Mouse (Mus musculus) myocyte (in vitro differentiated cells): ENCODE measurements around the gene Spsb2. TPM values are rescaled to one million over a fixed set of nuclear protein-coding genes. Genes with fewer than 3 reads are reported as not detected.

ENCODE experiments used
- H3K27me3 ChIP-seq: one replicate; pipeline ENCODE4 v1.6.1; 2011; ENCODE audit not compliant: control insufficient read depth, insufficient read depth, insufficient read length
- H3K36me3 ChIP-seq: one replicate; pipeline ENCODE4 v1.6.1; 2011; ENCODE audit not compliant: control insufficient read depth, insufficient read depth
- H3K4me2 ChIP-seq: one replicate; pipeline ENCODE4 v1.6.1; 2011; ENCODE audit warnings: low read depth, control low read depth
- H3K4me3 ChIP-seq: one replicate; pipeline ENCODE4 v1.5.1; 2011; ENCODE audit warnings: mild to moderate bottlenecking, control low read depth, moderate library complexity
- H3K79me2 ChIP-seq: one replicate; pipeline ENCODE4 v1.6.1; 2011; ENCODE audit not compliant: control insufficient read depth, insufficient read depth
- H3ac ChIP-seq: one replicate; pipeline ENCODE4 v1.6.1; 2011; ENCODE audit not compliant: control insufficient read depth, insufficient read length
- CEBPB ChIP-seq: IDR thresholded peaks from 2 replicates; pipeline ENCODE4 v1.6.1; 2011; ENCODE audit warnings: mild to moderate bottlenecking, moderate library complexity; ENCODE audit not compliant: poor library complexity, insufficient read depth, severe bottlenecking
- E2F4 ChIP-seq: IDR thresholded peaks from one replicate; pipeline ENCODE4 v1.6.1; 2011; ENCODE audit warnings: mild to moderate bottlenecking, control low read depth, moderate library complexity; ENCODE audit not compliant: insufficient read depth
- MAX ChIP-seq: IDR thresholded peaks from one replicate; pipeline ENCODE4 v1.6.1; 2011; ENCODE audit warnings: low read depth, mild to moderate bottlenecking, control low read depth
- MYOD1 ChIP-seq, 3 experiments: IDR thresholded peaks; one replicate each; pipeline ENCODE4 v1.6.1; 2011; ENCODE audit warnings: control low read depth in 2 of 3, low read depth in 2 of 3, mild to moderate bottlenecking in 2 of 3, moderate library complexity in 1 of 3; ENCODE audit not compliant: insufficient read length in 2 of 3, control insufficient read depth in 1 of 3
- MYOG ChIP-seq, 3 experiments: IDR thresholded peaks; one replicate each; pipeline ENCODE4 v1.6.1; 2011; ENCODE audit warnings: control low read depth in 2 of 3, low read depth in 2 of 3, mild to moderate bottlenecking in 2 of 3; ENCODE audit not compliant: insufficient read length in 2 of 3, control insufficient read depth in 1 of 3, insufficient read depth in 1 of 3
- POLR2A ChIP-seq: IDR thresholded peaks from one replicate; pipeline ENCODE4 v1.6.1; 2011; ENCODE audit warnings: low read depth, mild to moderate bottlenecking, control low read depth, moderate library complexity; ENCODE audit not compliant: insufficient read length
- POLR2AphosphoS2 ChIP-seq: IDR thresholded peaks from one replicate; pipeline ENCODE4 v1.6.1; 2011; ENCODE audit warnings: low read depth, control low read depth; ENCODE audit not compliant: insufficient read length
- REST ChIP-seq: IDR thresholded peaks from one replicate; pipeline ENCODE4 v1.6.1; 2011; ENCODE audit warnings: mild to moderate bottlenecking, control low read depth, moderate library complexity; ENCODE audit not compliant: insufficient read depth, insufficient read length
- SRF ChIP-seq: IDR thresholded peaks from one replicate; pipeline ENCODE4 v1.6.1; 2011; ENCODE audit warnings: low read depth; ENCODE audit not compliant: control insufficient read depth, insufficient read length
- TCF12 ChIP-seq: IDR thresholded peaks from one replicate; pipeline ENCODE4 v1.6.1; 2011; ENCODE audit warnings: mild to moderate bottlenecking, control low read depth; ENCODE audit not compliant: poor library complexity, insufficient read depth, severe bottlenecking
- TCF3 ChIP-seq: IDR thresholded peaks from one replicate; pipeline ENCODE4 v1.6.1; 2011; ENCODE audit warnings: low read depth, control low read depth; ENCODE audit not compliant: insufficient read length
- USF1 ChIP-seq: IDR thresholded peaks from one replicate; pipeline ENCODE4 v1.6.1; 2011; ENCODE audit warnings: low read depth, mild to moderate bottlenecking, control low read depth, moderate library complexity
- polyA plus RNA-seq: library from polyadenylated mRNA; unstranded; fragments of >200 nt; fragmentation: generic; extraction: Trizol; gene quantifications from one replicate; pipeline ENCODE4 v1.2.1, GENCODE M21; 2012; ENCODE audit warnings: missing spikeins

Gene Spsb2
- polyA plus RNA-seq, 1 experiment: 41.2 TPM

DNA sequence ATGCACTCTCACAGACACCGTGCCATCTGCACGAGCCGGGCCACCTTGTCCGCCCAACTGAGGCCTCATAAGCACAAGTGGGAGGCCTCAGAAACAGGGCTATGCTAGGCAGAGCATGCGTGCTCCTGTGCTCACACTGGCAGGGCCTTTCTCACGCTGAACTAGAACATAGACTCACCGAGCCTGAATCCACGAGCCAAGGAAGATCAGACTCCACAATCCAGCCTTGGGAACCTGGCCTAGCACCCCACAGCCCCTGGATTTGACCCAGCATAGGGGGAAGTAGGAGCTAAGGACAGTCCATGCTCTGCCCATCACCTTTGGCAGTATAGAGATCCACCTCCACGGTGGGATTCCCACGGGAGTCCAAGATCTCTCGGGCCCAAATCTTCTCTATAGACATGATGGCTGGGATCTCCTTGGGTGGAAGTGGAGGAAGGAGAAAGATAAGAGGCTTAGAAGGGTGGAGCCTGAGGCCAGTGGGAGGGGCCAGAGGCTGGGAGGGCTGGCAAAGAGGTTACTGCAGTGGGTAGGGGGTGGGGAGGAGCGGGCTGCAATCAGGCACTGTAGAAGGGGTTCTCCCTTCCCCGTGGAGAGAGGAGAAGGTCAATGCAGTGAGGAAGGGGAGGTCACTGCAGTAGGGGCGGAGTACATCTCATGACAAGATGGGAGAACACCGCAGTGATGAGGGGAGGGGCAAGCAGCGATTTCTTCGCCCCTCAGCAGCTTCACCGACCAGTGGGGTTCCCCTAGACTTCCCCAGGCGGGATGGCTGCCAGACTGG is 40.3 kb upstream of the Spsb2 start:
- H3K36me3 ChIP-seq: no peaks in the 10 kb centered on the region
- no peaks in the 10 kb centered on the region for H3K27me3 ChIP-seq
- TF ChIP-seq REST: no peak
- no peak for TF ChIP-seq CEBPB
- no peak for TF ChIP-seq MAX
- TF ChIP-seq MYOD1 (IDR thresholded peaks at IDR 0.05; ENCODE audit: control insufficient read depth in 1 of 3, insufficient read length in 2 of 3, low read depth in 2 of 3): no peak
- no peak for TF ChIP-seq USF1
- TF ChIP-seq TCF3: no peak
- peak overlapping the region; percentile 89 for H3K4me2 ChIP-seq
- H3ac ChIP-seq: no peak overlapping the region
- H3K79me2 ChIP-seq: no peaks in the 10 kb centered on the region
- H3K4me3 ChIP-seq: peak overlapping the region; percentile 47

DNA sequence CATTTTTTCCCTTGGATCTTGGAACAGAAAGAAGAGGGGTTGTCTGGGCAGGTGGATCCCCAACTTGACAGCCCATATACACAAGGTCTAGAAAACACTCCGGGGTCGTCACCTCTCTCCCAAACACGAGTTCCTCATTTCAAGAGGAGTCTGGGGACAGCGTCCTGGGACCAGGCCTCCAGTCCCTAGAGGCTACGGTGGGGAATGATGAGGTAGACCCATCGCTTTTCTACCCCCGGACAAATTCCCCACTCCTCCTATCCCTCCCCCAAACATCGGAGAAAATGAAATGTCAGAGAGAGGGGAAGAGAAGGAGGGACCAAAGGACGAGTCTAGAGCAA is 39.8 kb upstream of the Spsb2 start:
- Histone ChIP-seq H3K36me3 (no peaks in the 10 kb centered on the region), H3K4me2 (peak overlapping the region; percentile 89), H3ac (peak overlapping the region; percentile 5), H3K79me2 (no peaks in the 10 kb centered on the region), H3K4me3 (peak overlapping the region; percentile 47), H3K27me3 (no peaks in the 10 kb centered on the region)
- TF ChIP-seq TCF12: no peak
- no peak for TF ChIP-seq REST
- TF ChIP-seq TCF3: no peak
- no peak for TF ChIP-seq E2F4
- TF ChIP-seq SRF: no peak
- no peak for TF ChIP-seq CEBPB
- no peak for TF ChIP-seq POLR2AphosphoS2
- no peak for TF ChIP-seq USF1
- no peak for TF ChIP-seq MAX
- TF ChIP-seq POLR2A: no peak
- TF ChIP-seq MYOG (IDR thresholded peaks at IDR 0.05; ENCODE audit: control insufficient read depth in 1 of 3, insufficient read depth in 1 of 3, insufficient read length in 2 of 3, low read depth in 2 of 3): no peak
- no peak for TF ChIP-seq MYOD1 (IDR thresholded peaks at IDR 0.05; ENCODE audit: control insufficient read depth in 1 of 3, insufficient read length in 2 of 3, low read depth in 2 of 3)

DNA sequence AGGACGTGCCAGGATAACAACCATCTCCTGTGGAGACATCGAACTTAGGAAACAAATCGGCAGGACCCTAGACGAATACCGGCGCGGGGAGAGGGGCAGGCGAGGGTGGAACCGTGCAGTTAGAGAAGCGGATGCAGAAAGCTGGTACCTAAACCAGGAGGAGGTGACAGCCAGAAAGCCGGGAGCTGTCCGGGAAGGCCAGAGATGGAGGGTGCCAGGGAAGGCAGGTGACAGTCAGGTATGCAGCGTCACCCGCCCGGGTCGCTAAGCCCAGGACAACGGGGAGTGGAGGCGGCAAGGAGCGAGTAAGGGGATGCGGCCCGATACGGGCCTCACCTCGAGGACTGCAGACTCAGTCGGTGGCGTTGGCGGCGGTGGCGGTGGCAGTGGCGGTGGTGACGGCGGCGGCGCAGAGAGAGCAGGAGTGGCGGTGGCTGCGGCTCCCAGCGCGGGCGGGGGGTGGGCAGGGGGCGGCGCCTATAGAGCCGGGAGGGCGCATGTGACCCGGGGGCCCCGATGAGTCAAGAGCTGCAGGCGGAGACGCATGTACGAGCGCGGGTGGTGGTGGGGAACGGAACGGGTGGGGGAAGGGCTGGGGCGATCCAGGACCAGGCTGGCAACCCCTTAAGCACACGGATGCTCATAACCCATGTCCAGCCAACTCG is 39.2 kb upstream of the Spsb2 start, which contains the start of gene Eno2:
Gene Eno2 (minus strand): TSS at position 573 of the 665 bp plus-strand sequence.
- no peaks in the 10 kb centered on the region for H3K27me3 ChIP-seq
- H3ac ChIP-seq: peak within 1 kb of the TSS; percentile 5
- H3K4me2 ChIP-seq: peak within 1 kb of the TSS; percentile 89
- H3K36me3 ChIP-seq: no peaks in the 10 kb centered on the region
- peak within 1 kb of the TSS; percentile 47 for H3K4me3 ChIP-seq
- H3K79me2 ChIP-seq: no peaks in the 10 kb centered on the region
- TF ChIP-seq MYOD1 (IDR thresholded peaks at IDR 0.05; ENCODE audit: control insufficient read depth in 1 of 3, insufficient read length in 2 of 3, low read depth in 2 of 3) (no peak), SRF (no peak), TCF3 (no peak), MAX (no peak), E2F4 (no peak), REST (no peak), TCF12 (no peak), USF1 (peak; percentile 23), CEBPB (no peak), MYOG (IDR thresholded peaks at IDR 0.05; ENCODE audit: control insufficient read depth in 1 of 3, insufficient read depth in 1 of 3, insufficient read length in 2 of 3, low read depth in 2 of 3) (no peak), POLR2A (peak; percentile 74), POLR2AphosphoS2 (peak; percentile 77)

DNA sequence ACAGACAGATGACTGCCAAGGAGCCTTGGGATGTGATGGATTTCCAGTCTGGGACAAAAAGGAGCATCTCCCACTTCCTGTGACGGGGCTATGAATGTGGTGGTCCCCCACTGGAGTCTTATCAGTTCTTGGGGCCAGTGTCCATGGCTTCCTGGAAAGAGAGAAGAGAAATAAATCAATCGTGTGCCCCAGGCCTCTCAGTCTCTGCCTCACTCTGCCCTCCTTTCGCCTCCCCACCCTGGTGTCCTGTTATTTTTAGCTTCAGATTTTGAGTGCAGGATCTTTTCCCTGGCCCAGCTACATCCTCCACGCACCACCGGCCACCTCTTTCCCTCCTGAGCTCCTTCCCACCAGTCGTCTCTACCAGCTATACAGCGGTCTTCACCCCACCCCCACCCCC is 38.4 kb upstream of the Spsb2 start:
- no peak overlapping the region for H3ac ChIP-seq
- H3K27me3 ChIP-seq: no peaks in the 10 kb centered on the region
- no peaks in the 10 kb centered on the region for H3K79me2 ChIP-seq
- H3K36me3 ChIP-seq: no peaks in the 10 kb centered on the region
- peak overlapping the region; percentile 47 for H3K4me3 ChIP-seq
- no peak for TF ChIP-seq POLR2A
- TF ChIP-seq TCF3: no peak
- TF ChIP-seq MAX: no peak
- no peak for TF ChIP-seq E2F4
- no peak for TF ChIP-seq USF1
- no peak for TF ChIP-seq MYOG (IDR thresholded peaks at IDR 0.05; ENCODE audit: control insufficient read depth in 1 of 3, insufficient read depth in 1 of 3, insufficient read length in 2 of 3, low read depth in 2 of 3)
- no peak for TF ChIP-seq SRF
- no peak for TF ChIP-seq POLR2AphosphoS2
- TF ChIP-seq CEBPB: no peak
- TF ChIP-seq TCF12: no peak
- no peak for TF ChIP-seq REST
- H3K4me2 ChIP-seq: peak overlapping the region; percentile 89

DNA sequence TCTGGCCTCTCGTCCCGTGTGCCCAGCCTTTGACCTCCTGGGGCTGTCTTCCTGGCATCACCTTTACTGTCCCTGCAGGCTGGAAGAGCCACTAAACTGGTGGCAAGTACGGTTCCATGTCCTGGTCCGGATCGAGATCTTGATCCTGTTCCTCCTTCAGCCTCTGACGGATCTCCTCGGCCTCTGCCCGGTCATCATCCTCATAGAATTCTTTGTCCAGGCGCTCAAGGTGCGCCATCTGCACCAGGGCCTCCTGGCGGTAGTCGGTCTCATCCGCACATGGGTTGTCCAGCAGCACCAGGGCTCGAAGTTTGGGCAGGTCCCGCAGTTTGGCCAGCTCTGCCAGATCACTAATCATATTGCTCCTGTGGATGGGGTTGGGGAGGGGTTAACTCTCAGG is 38.0 kb upstream of the Spsb2 start:
- H3K4me2 ChIP-seq: peak overlapping the region; percentile 89
- peak overlapping the region; percentile 47 for H3K4me3 ChIP-seq
- TF ChIP-seq MYOD1 (IDR thresholded peaks at IDR 0.05; ENCODE audit: control insufficient read depth in 1 of 3, insufficient read length in 2 of 3, low read depth in 2 of 3) (no peak), POLR2A (no peak), TCF3 (no peak), CEBPB (no peak), MYOG (IDR thresholded peaks at IDR 0.05; ENCODE audit: control insufficient read depth in 1 of 3, insufficient read depth in 1 of 3, insufficient read length in 2 of 3, low read depth in 2 of 3) (no peak), SRF (no peak), REST (no peak), USF1 (no peak), TCF12 (no peak), POLR2AphosphoS2 (no peak), MAX (no peak), E2F4 (no peak)
- H3K36me3 ChIP-seq: no peaks in the 10 kb centered on the region
- no peaks in the 10 kb centered on the region for H3K27me3 ChIP-seq
- H3ac ChIP-seq: no peak overlapping the region
- no peaks in the 10 kb centered on the region for H3K79me2 ChIP-seq
